Mouse (Mus musculus): ENCODE results near the gene Fam171a2. TPM values are rescaled to one million over a fixed set of nuclear protein-coding genes. Genes with fewer than 3 reads are reported as not detected.
A peak's percentile ranks its signal among the peaks of the same experiment; 100 is the strongest.

The Fam171a2 gene
- polyA plus RNA-seq, 2 experiments: 0.17 to 1.6 TPM

- DNase-seq (ENCODE audit: low read depth in 3 of 3, low spot score in 3 of 3) (no peak), ATAC-seq (ENCODE audit: insufficient read depth) (no peak)
- 16% methylated on average over 16 of the region's 16 CpGs for WGBS (ENCODE audit: insufficient replicate concordance)
- Histone ChIP-seq H3K4me3 (ENCODE audit: insufficient read depth in 1 of 2, low read depth in 2 of 2, low read length in 2 of 2) (peak overlapping the region in 1 of 2 experiments; percentile 17; a peak in 2 of 4 replicates), H3K4me1 (replicated peaks; ENCODE audit: control insufficient read depth in 2 of 2, insufficient read depth in 2 of 2, low read length in 1 of 2) (peaks cover 5 to 14% of the 10 kb centered on the region in 2 experiments; a peak in 3 of 4 replicates), H3K9ac (replicated peaks) (no peak overlapping the region), H3K27ac (no peak overlapping the region), H3K9me3 (ENCODE audit: control insufficient read depth, low read length) (no peaks in the 10 kb centered on the region), H3K27me3 (ENCODE audit: control insufficient read depth, insufficient read depth, low read length) (peaks cover 4% of the 10 kb centered on the region), H3K4me2 (ENCODE audit: low read depth) (peak overlapping the region; percentile 1; the same call in 1 of the 2 replicates), H3K36me3 (replicated peaks; ENCODE audit: control insufficient read depth, insufficient read depth, low read depth) (no peaks in the 10 kb centered on the region)
- TF ChIP-seq EP300 (IDR thresholded peaks at IDR 0.05; ENCODE audit: low read depth) (no peak), CTCF (IDR thresholded peaks at IDR 0.05; ENCODE audit: low read depth) (no peak)
Measured at GRCm38 (mm10) chr11:102432115-102432843, 15.2 kb downstream of the Fam171a2 start.

DNA sequence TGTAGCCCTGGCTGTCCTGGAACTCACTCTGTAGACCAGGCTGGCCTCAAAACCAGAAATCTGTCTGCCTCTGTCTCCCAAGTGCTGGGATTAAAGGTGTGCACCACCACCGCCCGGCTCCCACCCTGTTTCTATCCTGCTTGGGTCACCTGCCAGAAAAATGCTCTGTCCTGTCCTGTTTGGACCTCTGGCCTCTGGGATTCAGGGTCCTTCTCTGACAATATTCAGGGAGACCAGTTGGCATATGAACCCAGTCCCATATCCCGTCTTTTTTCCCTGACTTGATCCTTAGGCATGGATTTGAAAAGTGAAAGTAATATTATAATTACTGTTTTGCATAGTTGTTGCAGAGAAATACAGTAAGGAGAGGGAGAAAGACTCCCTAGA, 15.8 kb downstream of the Fam171a2 start:
- Histone ChIP-seq H3K27ac (no peak overlapping the region), H3K9me3 (ENCODE audit: control insufficient read depth, low read length) (no peaks in the 10 kb centered on the region), H3K4me2 (ENCODE audit: low read depth) (peak overlapping the region; percentile 1; the same call in 1 of the 2 replicates), H3K4me1 (replicated peaks; ENCODE audit: control insufficient read depth in 2 of 2, insufficient read depth in 2 of 2, low read length in 1 of 2) (peaks cover 5 to 14% of the 10 kb centered on the region in 2 experiments; a peak in 3 of 4 replicates), H3K9ac (replicated peaks) (no peak overlapping the region), H3K36me3 (replicated peaks; ENCODE audit: control insufficient read depth, insufficient read depth, low read depth) (no peaks in the 10 kb centered on the region), H3K27me3 (ENCODE audit: control insufficient read depth, insufficient read depth, low read length) (no peaks in the 10 kb centered on the region; the same call in 1 of the 2 replicates), H3K4me3 (ENCODE audit: insufficient read depth in 1 of 2, low read depth in 2 of 2, low read length in 2 of 2) (no peak overlapping the region)
- TF ChIP-seq CTCF (IDR thresholded peaks at IDR 0.05; ENCODE audit: low read depth) (no peak), EP300 (IDR thresholded peaks at IDR 0.05; ENCODE audit: low read depth) (no peak)
- DNase-seq (ENCODE audit: low read depth in 3 of 3, low spot score in 3 of 3) (no peak), ATAC-seq (ENCODE audit: insufficient read depth) (no peak)
- 69% methylated on average over 3 of the region's 3 CpGs for WGBS (ENCODE audit: insufficient replicate concordance)

GRCm38 (mm10) chr11:102431018-102431645, 16.4 kb downstream of the Fam171a2 start:
- 1% methylated on average over 7 of the region's 7 CpGs for WGBS (ENCODE audit: insufficient replicate concordance)
- peak overlapping the region; percentile 35; the same call in 1 of the 2 replicates for H3K27ac ChIP-seq

GRCm38 (mm10) chr11:102430121-102431017, 17.1 kb downstream of the Fam171a2 start, which contains the start of gene Grn:
Gene Grn, plus strand, starts transcription at chr11:102430315.
- H3K4me1 ChIP-seq (replicated peaks; ENCODE audit: control insufficient read depth in 2 of 2, insufficient read depth in 2 of 2, low read length in 1 of 2): peaks cover 5 to 14% of the 10 kb centered on the region in 2 experiments; a peak in 3 of 4 replicates
- DNase-seq (ENCODE audit: low read depth in 3 of 3, low spot score in 3 of 3) (peak; percentile 75 to 81 (median 78)), ATAC-seq (ENCODE audit: insufficient read depth) (peak; percentile 84)
- WGBS (ENCODE audit: insufficient replicate concordance): under 1% methylated on average over 29 of the region's 29 CpGs
- H3K27ac ChIP-seq: peak within 1 kb of the TSS; percentile 35
- H3K9me3 ChIP-seq (ENCODE audit: control insufficient read depth, low read length): no peaks in the 10 kb centered on the region
- H3K4me2 ChIP-seq (ENCODE audit: low read depth): peak within 1 kb of the TSS; percentile 99
- peak within 1 kb of the TSS; percentile 66 to 70 for H3K4me3 ChIP-seq (ENCODE audit: insufficient read depth in 1 of 2, low read depth in 2 of 2, low read length in 2 of 2)
- H3K9ac ChIP-seq (replicated peaks): peak within 1 kb of the TSS; percentile 56
- no peak for TF ChIP-seq EP300 (IDR thresholded peaks at IDR 0.05; ENCODE audit: low read depth)
- 0 out of 2 replicates have a peak, but pooled peaks have one; percentile 2 for TF ChIP-seq CTCF (IDR thresholded peaks at IDR 0.05; ENCODE audit: low read depth)
- H3K27me3 ChIP-seq (ENCODE audit: control insufficient read depth, insufficient read depth, low read length): no peaks in the 10 kb centered on the region; the same call in 1 of the 2 replicates
- no peaks in the 10 kb centered on the region for H3K36me3 ChIP-seq (replicated peaks; ENCODE audit: control insufficient read depth, insufficient read depth, low read depth)

More at GRCm38 (mm10) chr11:102431018-102431645, 16.4 kb downstream of the Fam171a2 start:
- TF ChIP-seq EP300 (IDR thresholded peaks at IDR 0.05; ENCODE audit: low read depth) (no peak), CTCF (IDR thresholded peaks at IDR 0.05; ENCODE audit: low read depth) (peak; percentile 89)
- DNase-seq (ENCODE audit: low read depth in 3 of 3, low spot score in 3 of 3) (peak in 2 of 3 experiments; percentile 55 to 74), ATAC-seq (ENCODE audit: insufficient read depth) (peak; percentile 50; the same call in 1 of the 2 replicates)
- Histone ChIP-seq H3K27me3 (ENCODE audit: control insufficient read depth, insufficient read depth, low read length) (no peaks in the 10 kb centered on the region; the same call in 1 of the 2 replicates), H3K4me2 (ENCODE audit: low read depth) (peak overlapping the region; percentile 99), H3K4me1 (replicated peaks; ENCODE audit: control insufficient read depth in 2 of 2, insufficient read depth in 2 of 2, low read length in 1 of 2) (peaks cover 5 to 14% of the 10 kb centered on the region in 2 experiments; a peak in 3 of 4 replicates), H3K9ac (replicated peaks) (peak overlapping the region; percentile 56), H3K9me3 (ENCODE audit: control insufficient read depth, low read length) (no peaks in the 10 kb centered on the region), H3K36me3 (replicated peaks; ENCODE audit: control insufficient read depth, insufficient read depth, low read depth) (no peaks in the 10 kb centered on the region), H3K4me3 (ENCODE audit: insufficient read depth in 1 of 2, low read depth in 2 of 2, low read length in 2 of 2) (peak overlapping the region; percentile 66 to 70)

Data from liver, embryonic 14.5 days (tissue).